Mouse (Mus musculus) urinary bladder, postnatal 14 days (tissue): ENCODE data around the gene Gstm2.
"Not testable (repeated sequence)": the region's sequence is repeated elsewhere in the genome, so short reads cannot be mapped to it uniquely, and the experiment has no call there.

Experiments used
- DNase-seq: peaks from one replicate; pipeline ENCODE4 v3.0.0; 2021; ENCODE audit warnings: low spot score

The Gstm2 gene

GRCm38 (mm10) chr3:107996576-107996975 lies 10.3 kb upstream of the Gstm2 start:
- no peak for DNase-seq

DNA sequence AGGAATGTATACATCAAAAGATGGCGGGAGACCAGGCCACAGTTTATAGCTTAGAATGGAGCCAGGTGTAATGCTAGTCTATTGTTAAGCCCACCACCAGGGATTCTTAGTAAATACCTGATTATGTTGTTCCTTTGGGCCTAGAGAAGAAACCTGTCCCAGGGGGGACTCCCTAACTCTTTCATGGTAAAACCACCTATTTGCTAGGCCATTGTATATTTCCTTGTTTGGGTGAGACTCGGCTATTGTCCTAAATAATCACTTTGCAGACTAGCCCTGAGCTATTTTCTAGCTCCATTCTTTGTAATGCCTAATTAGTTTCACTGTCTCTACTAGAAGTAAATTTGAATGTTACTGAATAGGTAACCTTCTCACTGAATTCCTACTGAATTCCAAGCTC lies 9.7 kb upstream of the Gstm2 start:
- DNase-seq, result not testable (repeated sequence)

GRCm38 (mm10) chr3:107985141-107985540 lies 1.1 kb downstream of the Gstm2 start:
- not testable (repeated sequence) for DNase-seq

DNA sequence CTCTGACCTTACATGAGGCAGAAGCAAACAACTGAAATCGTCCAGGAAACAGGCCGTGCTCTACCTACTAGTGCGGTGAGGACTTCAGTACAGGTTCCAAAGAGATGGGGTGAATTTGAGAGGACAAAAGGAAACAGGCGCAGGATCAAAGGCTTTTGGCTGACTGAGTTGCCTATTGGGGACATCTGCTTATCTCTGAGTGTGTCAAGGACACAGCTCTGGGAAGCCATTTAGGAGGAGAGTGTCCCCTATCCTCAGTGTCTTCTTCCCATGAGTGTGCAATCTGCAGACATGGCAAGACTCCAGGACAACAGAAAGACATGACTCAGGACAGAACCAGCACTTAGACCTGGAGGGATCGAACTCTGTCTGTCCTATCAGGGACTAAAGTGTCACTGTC lies 1.8 kb downstream of the Gstm2 start:
- DNase-seq, result no peak

DNA sequence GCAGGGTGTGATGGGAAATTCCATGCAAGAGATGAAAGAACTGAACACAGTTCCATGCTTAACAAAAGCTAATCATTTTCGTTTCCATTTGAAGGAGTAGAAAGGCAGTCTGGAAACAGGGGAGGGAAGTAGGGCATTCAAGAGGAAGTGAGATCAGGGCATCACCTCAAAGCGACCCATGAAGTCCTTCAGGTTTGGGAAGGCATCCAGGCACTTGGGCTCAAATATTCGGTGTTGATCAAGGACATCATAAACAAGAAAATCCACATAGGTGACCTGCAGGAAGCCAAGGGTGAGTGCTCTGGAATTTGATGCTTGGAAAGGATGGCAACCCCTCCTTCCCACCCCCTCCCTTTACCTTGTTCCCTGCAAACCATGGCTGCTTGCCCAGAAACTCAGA lies 2.5 kb downstream of the Gstm2 start:
- DNase-seq, result no peak

DNA sequence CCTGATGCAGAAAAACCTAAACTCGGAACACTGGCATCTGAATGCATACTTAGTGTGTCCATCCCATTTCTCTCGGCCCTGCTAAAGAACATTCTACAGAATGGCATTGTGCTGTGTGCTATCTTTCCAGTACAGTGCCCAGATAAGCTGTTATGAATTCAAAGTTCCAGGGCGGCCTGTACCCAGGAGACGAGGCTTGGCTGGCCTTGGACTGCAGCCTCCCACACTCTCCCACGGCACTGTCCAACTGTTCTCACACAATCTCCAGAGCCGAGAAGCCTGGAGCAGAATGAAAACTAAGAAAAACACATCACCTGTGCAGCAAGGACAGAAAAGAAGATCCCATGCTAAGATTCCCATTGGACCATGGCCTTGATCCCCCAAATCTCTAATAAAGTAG lies 3.5 kb downstream of the Gstm2 start:
- DNase-seq, result peak; percentile 23

- no peak for DNase-seq
These were observed 5.0 kb downstream of the Gstm2 start for GRCm38 (mm10) chr3:107981261-107981660.

DNA sequence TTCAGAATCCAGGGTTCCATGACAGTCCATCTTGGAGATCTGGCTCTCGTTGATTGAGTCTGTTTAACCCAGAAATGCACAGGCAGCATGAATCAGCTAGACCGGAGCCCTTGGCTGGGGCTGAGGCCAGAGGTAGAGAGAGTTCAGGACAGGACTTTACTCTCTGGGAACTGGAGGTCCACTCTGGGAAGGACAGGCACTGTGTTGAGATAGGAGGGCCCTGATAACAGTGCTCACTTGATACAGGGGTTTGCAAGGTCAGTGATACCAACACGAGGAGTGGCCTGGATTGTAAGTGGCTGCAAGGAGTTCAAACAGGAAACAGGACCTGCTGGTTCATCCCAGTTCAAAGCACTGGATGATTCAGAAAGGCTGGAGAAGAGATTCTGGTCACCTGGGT lies 8.6 kb downstream of the Gstm2 start:
- no peak for DNase-seq

DNA sequence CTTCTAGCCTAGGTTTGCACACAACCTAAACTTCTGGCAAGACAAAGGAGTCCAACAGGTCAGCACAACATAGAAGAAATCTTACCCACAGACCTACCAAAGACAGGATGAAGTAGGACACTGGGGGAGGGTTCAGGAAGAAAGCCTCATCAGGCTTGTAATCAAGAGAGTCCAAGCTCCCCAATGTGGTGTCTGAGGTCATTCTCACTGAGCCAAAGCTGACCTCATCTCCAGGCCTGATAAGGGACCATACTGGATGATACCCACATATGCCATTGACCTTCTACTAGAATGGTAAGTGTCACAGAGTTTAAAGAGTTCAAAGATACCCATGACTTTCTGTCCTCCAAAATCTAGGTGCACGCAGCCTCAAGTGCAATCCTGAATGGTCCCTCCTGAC lies 12.0 kb downstream of the Gstm2 start:
- no peak for DNase-seq

GRCm38 (mm10) chr3:107972070-107972469 lies 14.2 kb downstream of the Gstm2 start:
- no peak for DNase-seq

DNA sequence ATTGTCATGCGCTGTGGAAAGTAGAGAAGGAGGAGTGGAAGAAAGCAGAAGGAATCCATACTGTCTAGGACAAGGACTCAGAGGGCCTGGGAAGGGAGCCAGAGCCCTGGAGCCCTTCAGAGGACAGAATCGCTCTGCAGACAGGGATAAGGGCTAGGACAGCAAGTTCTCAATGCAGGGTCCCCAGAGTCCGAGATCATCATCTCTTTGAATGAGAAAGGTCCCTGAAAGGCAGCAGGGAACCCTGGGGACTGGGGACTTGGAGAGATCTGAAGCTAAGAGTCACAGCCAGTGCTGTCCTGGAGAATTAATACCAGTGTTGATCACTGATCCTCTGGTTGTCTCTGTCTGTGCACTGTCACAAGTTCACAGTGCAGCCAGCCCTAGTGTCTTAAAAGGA lies 15.2 kb downstream of the Gstm2 start:
- not testable (repeated sequence) for DNase-seq

GRCm38 (mm10) chr3:107968724-107969395 lies 17.4 kb downstream of the Gstm2 start, which contains the start of gene Gstm3:
TSS of gene Gstm3 (minus strand) at chr3:107969283.
- DNase-seq, result no peak

- no peak for DNase-seq
These were observed 19.6 kb downstream of the Gstm2 start for GRCm38 (mm10) chr3:107966631-107967030.

GRCm38 (mm10) chr3:107965592-107965991 lies 20.7 kb downstream of the Gstm2 start:
- no peak for DNase-seq

- DNase-seq, result no peak
These were observed 21.5 kb downstream of the Gstm2 start for GRCm38 (mm10) chr3:107964656-107965308.

- DNase-seq, result no peak
These were observed 22.2 kb downstream of the Gstm2 start for GRCm38 (mm10) chr3:107964026-107964425.

- DNase-seq, result not testable (repeated sequence)
These were observed 31.0 kb downstream of the Gstm2 start for GRCm38 (mm10) chr3:107955260-107955659.

DNA sequence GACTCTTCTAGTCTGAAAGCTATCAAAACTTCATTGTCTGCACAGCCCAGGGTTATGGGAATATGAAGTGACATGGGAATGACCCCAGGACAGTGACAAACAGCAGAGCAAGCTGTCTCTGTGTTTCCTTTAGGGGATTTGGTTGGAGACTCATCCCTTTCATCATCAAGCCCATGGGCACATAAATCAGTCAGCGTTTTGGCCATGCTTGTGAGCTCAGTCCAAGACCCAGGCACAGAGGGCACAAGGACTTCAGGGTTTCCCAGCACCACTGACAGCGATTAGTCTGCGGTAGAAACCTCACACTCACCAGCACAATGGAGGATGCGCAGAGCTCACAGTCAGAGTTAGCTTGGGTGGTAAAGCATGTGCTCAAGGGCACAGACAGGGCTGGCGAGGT lies 32.3 kb downstream of the Gstm2 start:
- DNase-seq, result no peak

DNA sequence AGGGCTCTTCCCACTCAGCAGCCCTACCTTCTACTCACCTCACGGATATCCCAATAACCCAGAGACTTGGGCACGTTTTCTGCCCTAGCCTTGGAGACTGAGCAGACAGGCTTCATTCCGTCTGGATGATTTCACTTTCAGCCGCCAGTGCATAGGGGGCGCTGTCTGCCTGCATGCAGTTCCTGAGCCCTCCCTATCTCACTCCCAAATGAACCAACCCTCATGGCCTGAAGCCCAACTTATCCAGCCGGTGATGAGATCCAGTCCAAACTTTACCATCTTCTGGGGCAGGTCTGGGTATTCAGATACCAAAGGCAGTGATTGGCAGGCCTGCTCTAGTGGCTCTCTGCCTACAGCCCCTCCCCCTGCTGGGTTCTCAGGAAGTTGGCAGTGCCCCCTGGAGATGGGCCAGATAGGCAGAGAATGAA lies 32.9 kb downstream of the Gstm2 start:
- peak; percentile 82 for DNase-seq

GRCm38 (mm10) chr3:107950531-107950930 lies 35.7 kb downstream of the Gstm2 start:
- no peak for DNase-seq

GRCm38 (mm10) chr3:107949461-107949860 lies 36.8 kb downstream of the Gstm2 start:
- DNase-seq, result not testable (repeated sequence)

DNA sequence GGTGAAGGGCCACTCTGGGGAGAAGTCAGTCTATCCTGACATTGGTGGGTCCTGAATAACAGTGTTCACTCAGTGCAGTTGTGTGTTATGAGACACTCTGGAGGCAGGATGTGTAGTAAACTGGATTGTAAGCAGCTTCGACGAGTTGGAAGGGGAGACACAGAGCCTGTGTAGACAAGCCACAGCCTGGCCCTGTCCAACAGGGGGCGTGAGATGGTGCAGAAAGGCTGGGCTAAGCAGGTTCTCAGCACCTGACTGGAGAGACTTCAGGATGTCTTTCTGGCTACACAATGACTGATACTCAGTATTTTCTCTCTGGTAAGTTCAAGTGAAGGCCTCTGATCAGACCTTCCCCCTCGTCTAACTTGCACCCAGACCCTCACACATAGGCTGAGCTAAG lies 40.5 kb downstream of the Gstm2 start:
- DNase-seq, result no peak

- DNase-seq, result no peak
These were observed 42.8 kb downstream of the Gstm2 start, which contains the start of gene Gstm6 for GRCm38 (mm10) chr3:107943239-107943990. TSS of gene Gstm6 (minus strand) at chr3:107943749.
